Mouse (Mus musculus): ENCODE results near the gene Rnf26.

GRCm38 (mm10) chr9:44130581-44131275 is 17.4 kb upstream of the Rnf26 start:
- TF ChIP-seq CTCF (IDR thresholded peaks at IDR 0.05) (no peak), EP300 (IDR thresholded peaks at IDR 0.05; ENCODE audit: insufficient read depth, low read depth, low read length) (peak; percentile 38; the same call in 1 of the 2 replicates)
